Mouse (Mus musculus): ENCODE results near the gene Hibadh.

- TF ChIP-seq POLR2A (IDR thresholded peaks at IDR 0.05; ENCODE audit: insufficient read depth, low read depth, low read length): no peak
- TF ChIP-seq CTCF (IDR thresholded peaks at IDR 0.05): no peak
- TF ChIP-seq EP300 (IDR thresholded peaks at IDR 0.05; ENCODE audit: insufficient read depth, low read depth, low read length): no peak
Observed at GRCm38 (mm10) chr6:52682607-52683006, 42.4 kb upstream of the Hibadh start.

Measured in heart, adult 2 months (tissue).